ENCODE assay signal across 7 mouse cellular contexts in genomic region chr6:87513046-87513767, GRCm38 (mm10). TPM values are rescaled to one million over a fixed set of nuclear protein-coding genes. Genes with fewer than 3 reads are reported as not detected.
DNase-seq lines count a peak whose midpoint lies in the region; ATAC-seq and TF ChIP-seq lines count a peak whose summit lies in the region.

No protein-coding gene starts in this region.

- no peaks in the 10 kb centered on the region for H3K36me3 ChIP-seq in lung, embryonic 14.5 days (ENCODE audit: insufficient read depth)

- no peak overlapping the region for H3K4me3 ChIP-seq in lung, embryonic 14.5 days (ENCODE audit: low read depth, low read length)

- peak; percentile 89 for TF ChIP-seq CTCF in lung, embryonic 14.5 days (IDR thresholded peaks at IDR 0.05; ENCODE audit: low read depth)

- no peaks in the 10 kb centered on the region for H3K9me3 ChIP-seq in lung, embryonic 14.5 days (ENCODE audit: low read depth, low read length)

- H3K4me1 ChIP-seq in lung, embryonic 14.5 days (ENCODE audit: insufficient read depth): no peaks in the 10 kb centered on the region

- peak; percentile 60 to 73 for DNase-seq in CD8-positive naive resting alpha-beta T cell, adult 2 months (ENCODE audit: low read depth in 2 of 2, low spot score in 2 of 2)
- DNase-seq in NIH3T3 (ENCODE audit: low read depth): peak; percentile 86
- peak; percentile 64 for DNase-seq in cerebellum, adult 8-10 months
- DNase-seq in gastrocnemius, postnatal 10 days: peak; percentile 71
- peak; percentile 87 to 89 for DNase-seq in kidney, postnatal 4 days
- DNase-seq in lung, embryonic 14.5 days: peak; percentile 85
- peak; percentile 72 to 79 for DNase-seq in right cerebral cortex, adult 2 months (ENCODE audit: low spot score in 2 of 2)

- WGBS in lung, embryonic 14.5 days: 67% methylated on average over 12 of the region's 12 CpGs

- no peak overlapping the region for H3K27ac ChIP-seq in lung, embryonic 14.5 days (ENCODE audit: low read depth)

- no peak overlapping the region for H3K4me2 ChIP-seq in lung, embryonic 14.5 days

- no peak for ATAC-seq in lung, embryonic 14.5 days (ENCODE audit: insufficient read depth)

- no peak overlapping the region for H3K9ac ChIP-seq in lung, embryonic 14.5 days

- no peaks in the 10 kb centered on the region for H3K27me3 ChIP-seq in lung, embryonic 14.5 days (ENCODE audit: insufficient read depth, low read length)

RNA-seq across cellular contexts. Expression of gene Arhgap25, which starts 19.9 kb away (rescaled TPM):
- 1 to 10 TPM; 3.0 to 3.3 TPM for total RNA-seq in gastrocnemius, postnatal 10 days (2021)
- polyA plus RNA-seq in lung, embryonic 14.5 days (2014; fragmentation: Nextera tagmentation; extraction: Ambion mirVana): 8.2 and 8.7 TPM in 2 replicates
